Comparison of ENCODE assay signal across 16 mouse cellular contexts in genomic region chr11:54106676-54107075, GRCm38 (mm10). TPM values are rescaled to one million over a fixed set of nuclear protein-coding genes. Genes with fewer than 3 reads are reported as not detected.
DNase-seq lines count a peak whose midpoint lies in the region; ATAC-seq and TF ChIP-seq lines count a peak whose summit lies in the region.
"Had no signal": no experiment of that assay in that cellular context is flagged by ENCODE, and none has a peak within 500 bp of the region (broad histone marks: within the 10 kb centered on the region; RNA-seq: fewer than 3 reads in every experiment).

No protein-coding gene starts in this region.

- WGBS in heart, embryonic 10.5 days, result 86% methylated on average over 3 of the region's 3 CpGs
- WGBS in limb, embryonic 13.5 days, result 92% methylated on average over 3 of the region's 3 CpGs
- 88% methylated on average over 3 of the region's 3 CpGs for WGBS in limb, embryonic 10.5 days
- 63% methylated on average over 3 of the region's 3 CpGs for WGBS in lung, adult 2 months
- 94% methylated on average over 3 of the region's 3 CpGs for WGBS in stomach, embryonic 16.5 days

- ATAC-seq in limb, embryonic 13.5 days (ENCODE audit: low FRiP score, low read depth), result no peak
- ATAC-seq in stomach, embryonic 16.5 days (ENCODE audit: insufficient read depth, low FRiP score), result no peak; the same call in 1 of the 2 replicates
- ATAC-seq: forebrain, embryonic 13.5 days had no signal

- H3K27me3 ChIP-seq in heart, embryonic 10.5 days (ENCODE audit: insufficient read depth, poor library complexity, severe bottlenecking), result 0 out of 2 replicates have a peak, but pooled peaks cover 2% of the 10 kb centered on the region
- no peaks in the 10 kb centered on the region for H3K27me3 ChIP-seq in limb, embryonic 13.5 days
- H3K27me3 ChIP-seq in limb, embryonic 10.5 days (ENCODE audit: low read depth, poor library complexity, severe bottlenecking), result peaks cover 12% of the 10 kb centered on the region
- no peaks in the 10 kb centered on the region for H3K27me3 ChIP-seq in stomach, embryonic 16.5 days (ENCODE audit: control insufficient read depth, insufficient read depth, low read length)
- H3K27me3 ChIP-seq: embryonic facial prominence, embryonic 13.5 days had no signal

- H3K9ac ChIP-seq in limb, embryonic 13.5 days, result no peak overlapping the region
- H3K9ac ChIP-seq in stomach, embryonic 16.5 days (ENCODE audit: low read length), result no peak overlapping the region
- H3K9ac ChIP-seq: embryonic facial prominence, embryonic 13.5 days; forebrain, embryonic 13.5 days; liver, embryonic 14.5 days had no signal

- 0 out of 2 replicates have a peak overlapping the region, but pooled peaks have one; percentile 29 for H3K27ac ChIP-seq in heart, embryonic 10.5 days
- H3K27ac ChIP-seq in limb, embryonic 13.5 days, result peak overlapping the region; percentile 16; the same call in 1 of the 2 replicates
- no peak overlapping the region for H3K27ac ChIP-seq in limb, embryonic 10.5 days
- H3K27ac ChIP-seq in stomach, embryonic 16.5 days (ENCODE audit: low read length), result peak overlapping the region; percentile 35; the same call in 1 of the 2 replicates
- H3K27ac ChIP-seq: embryonic facial prominence, embryonic 13.5 days; forebrain, embryonic 13.5 days; kidney, postnatal 0 days; left cerebral cortex, adult 2 months; liver, embryonic 14.5 days had no signal

- peaks cover 35% of the 10 kb centered on the region for H3K4me1 ChIP-seq in heart, embryonic 10.5 days
- peaks cover 56% of the 10 kb centered on the region for H3K4me1 ChIP-seq in limb, embryonic 13.5 days
- peaks cover 19% of the 10 kb centered on the region for H3K4me1 ChIP-seq in limb, embryonic 10.5 days
- H3K4me1 ChIP-seq in lung, adult 2 months (ENCODE audit: control insufficient read depth, insufficient read depth, low read length), result peaks cover 13% of the 10 kb centered on the region
- H3K4me1 ChIP-seq in stomach, embryonic 16.5 days (ENCODE audit: control insufficient read depth, insufficient read depth, low read length), result peaks cover 38% of the 10 kb centered on the region

- no peak overlapping the region for H3K4me3 ChIP-seq in heart, embryonic 10.5 days
- no peak overlapping the region for H3K4me3 ChIP-seq in limb, embryonic 13.5 days
- H3K4me3 ChIP-seq in limb, embryonic 10.5 days, result no peak overlapping the region
- no peak overlapping the region for H3K4me3 ChIP-seq in lung, adult 2 months (replicated peaks; ENCODE audit: extremely low read depth, low read depth, low read length)
- H3K4me3 ChIP-seq in stomach, embryonic 16.5 days (replicated peaks; ENCODE audit: low read length), result no peak overlapping the region
- H3K4me3 ChIP-seq: embryonic facial prominence, embryonic 13.5 days; forebrain, embryonic 13.5 days; left cerebral cortex, adult 2 months had no signal

- peaks cover 19% of the 10 kb centered on the region for H3K36me3 ChIP-seq in heart, embryonic 10.5 days
- H3K36me3 ChIP-seq in limb, embryonic 13.5 days, result peaks cover 8% of the 10 kb centered on the region
- H3K36me3 ChIP-seq in limb, embryonic 10.5 days, result peaks cover 14% of the 10 kb centered on the region
- no peaks in the 10 kb centered on the region for H3K36me3 ChIP-seq in stomach, embryonic 16.5 days (ENCODE audit: control insufficient read depth, insufficient read depth, low read length)

- TF ChIP-seq POLR2A in lung, adult 2 months (IDR thresholded peaks at IDR 0.05; ENCODE audit: borderline replicate concordance, extremely low read depth, low read depth, low read length), result no peak

- 0 out of 2 replicates have a peak overlapping the region, but pooled peaks have one; percentile 0 for H3K4me2 ChIP-seq in limb, embryonic 13.5 days (replicated peaks)
- no peak overlapping the region for H3K4me2 ChIP-seq in stomach, embryonic 16.5 days (ENCODE audit: low read depth, low read length)
- H3K4me2 ChIP-seq: embryonic facial prominence, embryonic 13.5 days; forebrain, embryonic 13.5 days had no signal

- no peaks in the 10 kb centered on the region for H3K9me3 ChIP-seq in heart, embryonic 10.5 days
- no peaks in the 10 kb centered on the region for H3K9me3 ChIP-seq in limb, embryonic 13.5 days
- H3K9me3 ChIP-seq in limb, embryonic 10.5 days (replicated peaks), result no peaks in the 10 kb centered on the region
- no peaks in the 10 kb centered on the region for H3K9me3 ChIP-seq in stomach, embryonic 16.5 days (replicated peaks; ENCODE audit: control insufficient read depth, low read length)
- H3K9me3 ChIP-seq: embryonic facial prominence, embryonic 13.5 days; forebrain, embryonic 13.5 days had no signal

- no peak for TF ChIP-seq CTCF in lung, adult 2 months (IDR thresholded peaks at IDR 0.05; ENCODE audit: insufficient read depth, low read length)

- DNase-seq in heart, embryonic 10.5 days (ENCODE audit: low spot score), result no peak
- DNase-seq in heart, postnatal 4 days, result no peak
- no peak for DNase-seq in limb, embryonic 10.5 days (ENCODE audit: low spot score)
- DNase-seq in lung, adult 2 months, result peak; percentile 77
- no peak for DNase-seq in left cerebral cortex, adult 18-20 months (ENCODE audit: low spot score in 2 of 2)
- DNase-seq: right cerebral cortex, postnatal 25 days had no signal

RNA-seq across cellular contexts. Expression of gene P4ha2, which starts 6.8 kb away (rescaled TPM):
- polyA plus RNA-seq in heart, embryonic 10.5 days (2016; fragmentation: Nextera tagmentation; extraction: Ambion mirVana), result 57.7 and 69.0 TPM in 2 replicates
- 10 to 100 TPM; 24.6 to 28.1 TPM for total RNA-seq in heart, postnatal 4 days (2021)
- polyA plus RNA-seq in limb, embryonic 13.5 days (2015; fragmentation: Nextera tagmentation; extraction: Ambion mirVana), result 81.3 and 84.9 TPM in 2 replicates
- 35.6 and 38.7 TPM in 2 replicates for polyA plus RNA-seq in limb, embryonic 10.5 days (2016; fragmentation: Nextera tagmentation; extraction: Ambion mirVana)
- polyA plus RNA-seq in lung, adult 2 months (2012; rRNA removed), result 25.9 and 30.0 TPM in 2 replicates
- 78.6 and 86.8 TPM in 2 replicates for polyA plus RNA-seq in stomach, embryonic 16.5 days (2015; fragmentation: Nextera tagmentation; extraction: Ambion mirVana)
- 10 to 100 TPM; 22.8 to 24.3 TPM for total RNA-seq in left cerebral cortex, adult 18-20 months (2021)
- total RNA-seq: hematopoietic stem cell, adult 5-6 weeks; monocyte, adult 5-6 weeks had no signal

RNA-seq across cellular contexts. Expression of gene Pdlim4, which starts 37.9 kb away (rescaled TPM):
- 12.9 and 27.8 TPM in 2 replicates for polyA plus RNA-seq in heart, embryonic 10.5 days (2016; fragmentation: Nextera tagmentation; extraction: Ambion mirVana)
- total RNA-seq in heart, postnatal 4 days (2021), result 10 to 100 TPM; 25.4 to 26.8 TPM
- polyA plus RNA-seq in limb, embryonic 13.5 days (2015; fragmentation: Nextera tagmentation; extraction: Ambion mirVana), result 162 and 169 TPM in 2 replicates
- 160 and 171 TPM in 2 replicates for polyA plus RNA-seq in limb, embryonic 10.5 days (2016; fragmentation: Nextera tagmentation; extraction: Ambion mirVana)
- polyA plus RNA-seq in lung, adult 2 months (2012; rRNA removed), result 22.9 and 25.6 TPM in 2 replicates
- 63.7 and 65.9 TPM in 2 replicates for polyA plus RNA-seq in stomach, embryonic 16.5 days (2015; fragmentation: Nextera tagmentation; extraction: Ambion mirVana)
- 10 to 100 TPM; 13.5 to 14.5 TPM for total RNA-seq in left cerebral cortex, adult 18-20 months (2021)
- total RNA-seq: hematopoietic stem cell, adult 5-6 weeks; megakaryocyte-erythroid progenitor cell, adult 5-6 weeks had no signal
